Comparison of ENCODE assay signal across 30 mouse cellular contexts in the genomic region with DNA sequence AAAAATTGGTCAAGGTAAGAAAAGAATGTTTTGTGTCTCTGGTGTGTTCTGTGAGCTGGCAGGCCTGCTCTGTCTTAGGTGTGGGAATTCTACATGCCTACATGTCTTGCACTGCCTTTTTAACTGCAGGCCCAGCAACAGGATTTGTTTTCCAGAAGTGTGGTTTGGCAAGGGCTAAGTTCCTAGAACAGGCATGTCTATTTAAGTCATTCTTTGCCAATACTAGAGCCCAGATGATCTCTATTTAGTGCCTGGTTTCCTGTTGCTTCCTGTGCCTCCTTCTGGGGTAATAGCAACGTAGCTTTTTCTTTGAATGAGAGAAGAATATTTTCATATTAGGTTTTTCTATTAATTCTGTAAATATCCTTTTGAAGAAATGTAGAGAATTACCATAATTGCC. TPM values are rescaled to one million over a fixed set of nuclear protein-coding genes. Genes with fewer than 3 reads are reported as not detected.
DNase-seq lines count a peak whose midpoint lies in the region; ATAC-seq lines count a peak whose summit lies in the region.
"Had no signal": no experiment of that assay in that cellular context is flagged by ENCODE, and none has a peak within 500 bp of the region (broad histone marks: within the 10 kb centered on the region; RNA-seq: fewer than 3 reads in every experiment).

No protein-coding gene starts in this region.

- WGBS in embryonic facial prominence, embryonic 11.5 days: 48% methylated on average over 1 of the region's 1 CpGs
- WGBS in embryonic facial prominence, embryonic 10.5 days: 52% methylated on average over 1 of the region's 1 CpGs

- H3K9ac ChIP-seq in embryonic facial prominence, embryonic 11.5 days (replicated peaks; ENCODE audit: low read length): no peak overlapping the region
- H3K9ac ChIP-seq: hindbrain, embryonic 14.5 days; limb, embryonic 13.5 days; liver, embryonic 12.5 days; liver, postnatal 0 days; midbrain, embryonic 12.5 days; neural tube, embryonic 12.5 days had no signal

- DNase-seq in embryonic facial prominence, embryonic 11.5 days (ENCODE audit: low spot score): peak; percentile 6
- DNase-seq in embryonic facial prominence, embryonic 10.5 days (ENCODE audit: low spot score): no peak
- DNase-seq in MN1 (ENCODE audit: low spot score): peak; percentile 46
- DNase-seq in heart, adult 11 months: no peak
- DNase-seq in frontal cortex, postnatal 10 days (ENCODE audit: low spot score in 2 of 2): no peak
- no peak for DNase-seq in heart, adult 8-10 months (ENCODE audit: low spot score)
- DNase-seq: adrenal gland, postnatal 10 days; cerebellum, adult 11 months; cerebellum, adult 9-10 months; heart, postnatal 36 days; kidney, adult 9 months; kidney, postnatal 10 days; layer of hippocampus, adult 9-11 months; liver, postnatal 0 days; thymus, adult 18-20 months; thymus, postnatal 25 days had no signal

- H3K36me3 ChIP-seq in embryonic facial prominence, embryonic 11.5 days (replicated peaks; ENCODE audit: control insufficient read depth, insufficient read depth, low read depth, low read length): no peaks in the 10 kb centered on the region
- no peaks in the 10 kb centered on the region for H3K36me3 ChIP-seq in embryonic facial prominence, embryonic 10.5 days (replicated peaks)
- H3K36me3 ChIP-seq: limb, embryonic 13.5 days; liver, embryonic 12.5 days; midbrain, embryonic 12.5 days; neural tube, embryonic 12.5 days had no signal

- no peaks in the 10 kb centered on the region for H3K9me3 ChIP-seq in embryonic facial prominence, embryonic 11.5 days (replicated peaks; ENCODE audit: control insufficient read depth, low read length)
- H3K9me3 ChIP-seq in embryonic facial prominence, embryonic 10.5 days: no peaks in the 10 kb centered on the region
- H3K9me3 ChIP-seq: limb, embryonic 13.5 days; liver, embryonic 12.5 days; midbrain, embryonic 12.5 days; neural tube, embryonic 12.5 days had no signal

- no peaks in the 10 kb centered on the region for H3K27me3 ChIP-seq in embryonic facial prominence, embryonic 11.5 days (ENCODE audit: control insufficient read depth, insufficient read depth, low read length)
- no peaks in the 10 kb centered on the region for H3K27me3 ChIP-seq in embryonic facial prominence, embryonic 10.5 days (replicated peaks; ENCODE audit: low read depth, poor library complexity, severe bottlenecking)
- H3K27me3 ChIP-seq: limb, embryonic 13.5 days; liver, embryonic 12.5 days; midbrain, embryonic 12.5 days; neural tube, embryonic 12.5 days had no signal

- ATAC-seq in embryonic facial prominence, embryonic 11.5 days (replicated peaks; ENCODE audit: insufficient number of reproducible peaks, low FRiP score, low TSS enrichment, low read depth): no peak
- peak; percentile 60; the same call in 1 of the 2 replicates for ATAC-seq in common myeloid progenitor, adult 5-6 weeks (replicated peaks; ENCODE audit: low read depth, poor library complexity, severe bottlenecking)
- peak; percentile 70 for ATAC-seq in granulocyte monocyte progenitor cell, adult 5-6 weeks (replicated peaks; ENCODE audit: poor library complexity, severe bottlenecking)
- ATAC-seq: activated CD4-positive, CD25-positive, alpha-beta regulatory T cell, adult 4 months; forebrain, embryonic 16.5 days; intestine, postnatal 0 days; liver, embryonic 12.5 days; liver, postnatal 0 days had no signal

- no peaks in the 10 kb centered on the region for H3K4me1 ChIP-seq in embryonic facial prominence, embryonic 11.5 days (ENCODE audit: control insufficient read depth, insufficient read depth, low read length)
- H3K4me1 ChIP-seq in embryonic facial prominence, embryonic 10.5 days: peaks cover 34% of the 10 kb centered on the region
- H3K4me1 ChIP-seq: midbrain, embryonic 12.5 days; neural tube, embryonic 12.5 days had no signal

- no peak overlapping the region for H3K4me3 ChIP-seq in embryonic facial prominence, embryonic 11.5 days (ENCODE audit: low read depth, low read length)
- H3K4me3 ChIP-seq in embryonic facial prominence, embryonic 10.5 days: no peak overlapping the region
- H3K4me3 ChIP-seq: limb, embryonic 13.5 days; liver, embryonic 12.5 days; midbrain, embryonic 12.5 days; myocyte; neural tube, embryonic 12.5 days had no signal

- H3K4me2 ChIP-seq in embryonic facial prominence, embryonic 11.5 days (ENCODE audit: low read depth, low read length): no peak overlapping the region
- H3K4me2 ChIP-seq: heart, embryonic 11.5 days; hindbrain, embryonic 14.5 days; limb, embryonic 13.5 days; liver, embryonic 12.5 days; midbrain, embryonic 12.5 days; neural tube, embryonic 12.5 days had no signal

- H3K27ac ChIP-seq in embryonic facial prominence, embryonic 11.5 days (replicated peaks; ENCODE audit: low read depth, low read length): no peak overlapping the region
- H3K27ac ChIP-seq in embryonic facial prominence, embryonic 10.5 days (replicated peaks): no peak overlapping the region
- H3K27ac ChIP-seq: hindbrain, embryonic 14.5 days; limb, embryonic 13.5 days; liver, embryonic 12.5 days; macrophage; midbrain, embryonic 12.5 days; neural tube, embryonic 12.5 days had no signal

RNA-seq across cellular contexts. Expression of gene Depdc1b, which starts 39.6 kb away (rescaled TPM):
- polyA plus RNA-seq in embryonic facial prominence, embryonic 11.5 days (2014; fragmentation: Nextera tagmentation; extraction: Ambion mirVana): 15.7 and 19.2 TPM in 2 replicates
- polyA plus RNA-seq in embryonic facial prominence, embryonic 10.5 days (2016; fragmentation: Nextera tagmentation; extraction: Ambion mirVana): 18.7 and 21.5 TPM in 2 replicates
- total RNA-seq in common myeloid progenitor, adult 5-6 weeks (2017): 41.4 and 44.4 TPM in 2 replicates
- 8.9 and 16.0 TPM in 2 replicates for total RNA-seq in granulocyte monocyte progenitor cell, adult 5-6 weeks (2014; fragmentation: Nextera tagmentation)
- 29.1 and 29.3 TPM in 2 replicates for total RNA-seq in granulocyte monocyte progenitor cell, adult 5-6 weeks (2017)
- under 1 TPM in 3 of 4 experiments, not detected in 1; 0.16 to 0.56 (median 0.43) TPM for total RNA-seq in heart, adult 8-10 months (2022)
- total RNA-seq: gastrocnemius, adult 8-10 months had no signal

Comparison
In these comparisons a context has a peak if more than half of its experiments do, and no peak if none do; other contexts are left out.
1. DNase-seq: peak in embryonic facial prominence, embryonic 11.5 days (single experiment) and MN1 (single experiment); none in embryonic facial prominence, embryonic 10.5 days (single experiment), heart, adult 11 months (single experiment), frontal cortex, postnatal 10 days (0 of 2) and heart, adult 8-10 months (single experiment).
2. RNA of gene Depdc1b, which starts 39.6 kb away (total RNA-seq): 41.4 to 44.4 TPM in common myeloid progenitor, adult 5-6 weeks and 8.9 to 29.3 TPM in granulocyte monocyte progenitor cell, adult 5-6 weeks; 0.16 to 0.56 TPM in heart, adult 8-10 months; every median in the first group is over 4 times any median in the second.